Mouse (Mus musculus) adrenal gland, adult 8-10 months (tissue): Measurements from ENCODE around the gene Ankfn1. TPM values are rescaled to one million over a fixed set of nuclear protein-coding genes. Genes with fewer than 3 reads are reported as not detected.

ENCODE experiments used
- DNase-seq: peaks from one replicate; pipeline ENCODE4 v3.0.0; 2022
- total RNA-seq, 4 experiments: library from RNA; stranded (reverse); gene quantifications; 2 replicates each; pipeline ENCODE4 v1.2.4; 2022

Gene Ankfn1
- total RNA-seq, 4 experiments from 2014 or later, result 0.23 to 2.2 (median 0.75) TPM

DNA sequence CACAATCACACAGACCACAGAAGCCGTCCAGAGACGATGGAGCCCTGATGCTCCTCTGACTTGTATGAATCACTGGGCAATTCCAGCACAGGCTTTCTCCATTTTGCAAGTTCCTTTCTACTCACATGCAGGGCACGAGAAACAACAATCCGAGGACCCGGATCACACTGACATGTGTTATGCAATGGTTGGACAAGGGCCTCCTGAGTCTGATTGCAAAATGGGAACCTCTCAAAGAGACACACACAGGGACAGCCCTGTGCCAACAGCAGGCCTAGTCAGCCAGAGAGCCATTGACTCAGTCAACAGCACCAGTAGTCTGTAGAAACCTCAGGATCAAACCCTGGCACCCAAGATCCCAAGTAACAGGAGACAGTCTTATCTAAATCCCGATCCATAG, 318.0 kb downstream of the Ankfn1 start:
- DNase-seq, result peak; percentile 43

GRCm38 (mm10) chr11:89455647-89456231, 321.7 kb downstream of the Ankfn1 start:
- no peak for DNase-seq

- no peak for DNase-seq
Measured at GRCm38 (mm10) chr11:89454702-89455101, 322.8 kb downstream of the Ankfn1 start.

- no peak for DNase-seq
Measured at GRCm38 (mm10) chr11:89452862-89453261, 324.6 kb downstream of the Ankfn1 start.

DNA sequence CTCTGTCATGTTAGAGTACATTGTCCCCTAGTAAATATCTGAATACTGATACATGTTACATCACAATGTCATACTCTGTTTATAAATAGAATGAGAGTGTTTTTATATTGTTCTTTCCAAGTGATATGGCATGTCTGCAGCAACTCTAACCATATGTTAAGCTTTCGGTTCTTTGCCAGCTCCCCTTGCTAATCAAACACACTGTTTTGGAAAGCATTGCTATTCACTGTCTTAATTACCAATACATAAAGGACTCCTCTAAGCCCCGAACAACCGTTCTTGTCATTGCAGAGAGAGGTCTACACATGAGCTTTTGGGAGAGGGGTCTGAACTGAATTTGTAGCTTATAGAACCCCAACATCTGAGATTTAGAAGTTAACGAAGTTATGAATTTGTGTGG, 327.0 kb downstream of the Ankfn1 start:
- no peak for DNase-seq

DNA sequence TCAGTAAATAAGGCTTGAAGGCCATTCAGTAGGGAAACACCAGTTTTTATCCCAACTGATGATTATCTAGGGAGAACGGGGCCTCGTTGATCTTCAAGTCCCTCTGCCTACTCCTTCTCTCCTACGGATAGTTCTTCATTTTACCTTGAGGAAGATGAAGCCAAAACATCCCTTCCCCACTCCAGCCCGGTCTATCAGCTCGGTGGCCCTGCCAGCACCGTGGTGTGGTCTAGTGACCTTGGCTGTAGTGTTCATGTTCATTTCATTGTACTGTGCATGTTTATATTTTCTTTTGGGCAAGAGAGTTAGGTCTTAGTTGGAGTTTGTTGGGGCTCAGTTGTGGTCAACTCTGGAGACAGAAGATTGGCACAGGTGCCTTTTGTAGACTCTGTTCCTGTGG, 328.5 kb downstream of the Ankfn1 start:
- DNase-seq, result no peak

- DNase-seq, result no peak
Measured at GRCm38 (mm10) chr11:89447477-89447876, 330.0 kb downstream of the Ankfn1 start.

DNA sequence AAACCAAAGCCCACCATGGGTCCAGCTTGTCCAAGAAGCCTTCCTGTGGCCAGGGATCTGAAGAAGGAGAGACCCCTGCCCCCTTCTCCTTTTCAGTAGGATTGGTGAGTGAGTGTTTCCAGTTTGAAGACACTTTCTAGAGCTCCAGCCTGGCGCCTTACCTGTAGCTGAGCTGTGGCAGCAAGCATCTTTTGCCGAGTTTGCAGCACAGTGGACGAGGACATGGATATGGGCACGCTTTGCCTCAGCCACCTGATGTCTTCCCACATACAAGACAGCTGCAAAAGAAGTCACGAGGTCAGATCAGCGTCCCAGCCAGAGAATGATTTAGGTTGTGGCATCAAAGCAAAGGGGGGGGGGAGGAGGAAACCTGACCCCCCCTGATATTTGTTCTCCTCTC, 336.9 kb downstream of the Ankfn1 start:
- DNase-seq, result no peak

DNA sequence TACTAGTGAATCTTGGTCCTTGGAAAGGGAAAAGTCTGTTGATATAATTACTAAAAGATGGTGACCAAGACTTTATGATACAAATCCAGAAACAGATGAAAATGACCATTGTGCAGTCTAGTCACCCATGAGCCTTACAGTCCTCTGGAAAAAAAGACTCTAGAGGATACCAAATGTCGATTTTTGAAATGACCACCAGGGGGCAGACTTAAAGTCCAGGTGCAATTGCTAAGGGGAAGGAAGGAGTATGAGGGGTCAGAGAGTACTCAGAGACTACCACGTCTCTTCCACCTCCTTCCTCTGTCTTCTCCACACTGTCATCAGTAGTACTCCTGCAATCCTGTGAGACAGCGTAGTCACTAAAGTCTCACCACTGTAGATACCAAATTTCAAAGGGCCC, 353.1 kb downstream of the Ankfn1 start:
- no peak for DNase-seq

GRCm38 (mm10) chr11:89422637-89423036, 354.8 kb downstream of the Ankfn1 start:
- no peak for DNase-seq

- DNase-seq, result no peak
Measured at GRCm38 (mm10) chr11:89420767-89421438, 356.6 kb downstream of the Ankfn1 start.

- DNase-seq, result no peak
Measured at GRCm38 (mm10) chr11:89419863-89420262, 357.6 kb downstream of the Ankfn1 start.

DNA sequence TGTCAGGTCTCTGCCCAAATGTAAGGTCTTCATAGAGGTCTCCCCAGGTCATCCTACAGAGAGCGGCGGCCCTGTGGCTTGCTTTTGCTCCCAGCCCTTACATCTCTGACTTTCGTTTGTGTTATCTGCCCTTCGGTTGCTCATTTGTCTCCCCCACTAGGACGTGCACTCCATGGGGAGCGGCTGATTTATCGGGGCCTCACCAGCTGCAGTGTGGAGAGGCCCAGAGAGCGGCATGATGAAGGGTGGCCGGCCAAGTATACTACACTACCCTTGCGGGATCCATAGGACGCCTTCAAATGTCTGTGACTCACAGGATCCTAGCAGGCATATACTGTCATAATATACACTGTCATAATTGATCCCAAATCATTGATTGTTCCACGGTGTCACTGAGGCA, 358.8 kb downstream of the Ankfn1 start:
- no peak for DNase-seq

DNA sequence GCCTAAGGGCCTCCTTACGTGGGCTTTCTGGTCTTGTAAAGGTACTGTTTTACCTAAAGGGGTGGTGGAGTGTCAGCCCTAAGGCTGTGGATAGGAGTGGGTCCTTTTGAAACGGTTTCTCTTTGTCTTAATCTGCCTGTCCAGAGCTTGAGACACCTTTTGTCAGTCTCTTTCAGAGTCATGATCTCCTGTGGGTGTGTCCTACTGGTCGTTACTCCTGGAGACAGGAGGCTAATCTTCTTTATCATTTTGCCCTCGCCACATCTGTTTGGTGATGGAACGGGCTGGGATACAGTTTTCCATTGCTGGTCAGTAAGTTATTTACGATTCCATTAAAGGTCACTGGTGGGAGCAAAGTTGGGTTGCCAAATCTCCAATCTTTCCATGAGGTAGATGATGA, 360.7 kb downstream of the Ankfn1 start:
- no peak for DNase-seq

DNA sequence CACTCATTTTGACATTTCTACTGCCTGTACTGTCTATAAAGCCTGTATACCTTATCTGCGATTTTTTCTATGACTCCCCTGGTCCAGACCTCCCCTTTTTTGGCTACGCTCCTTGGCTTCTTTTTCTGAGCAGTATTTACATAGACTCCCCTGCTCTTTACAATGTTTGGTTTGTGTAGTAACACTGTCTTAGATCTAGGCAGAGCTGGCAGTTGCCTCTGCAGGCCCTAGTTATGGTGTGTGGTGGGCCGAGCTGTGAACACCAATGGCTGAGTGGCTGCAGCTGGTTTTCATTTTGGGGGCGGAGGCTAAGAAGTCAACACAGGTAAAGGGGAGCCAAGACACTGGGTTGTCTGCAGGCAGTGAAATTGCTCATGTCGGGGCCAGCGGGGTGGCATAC, 368.7 kb downstream of the Ankfn1 start:
- no peak for DNase-seq

DNA sequence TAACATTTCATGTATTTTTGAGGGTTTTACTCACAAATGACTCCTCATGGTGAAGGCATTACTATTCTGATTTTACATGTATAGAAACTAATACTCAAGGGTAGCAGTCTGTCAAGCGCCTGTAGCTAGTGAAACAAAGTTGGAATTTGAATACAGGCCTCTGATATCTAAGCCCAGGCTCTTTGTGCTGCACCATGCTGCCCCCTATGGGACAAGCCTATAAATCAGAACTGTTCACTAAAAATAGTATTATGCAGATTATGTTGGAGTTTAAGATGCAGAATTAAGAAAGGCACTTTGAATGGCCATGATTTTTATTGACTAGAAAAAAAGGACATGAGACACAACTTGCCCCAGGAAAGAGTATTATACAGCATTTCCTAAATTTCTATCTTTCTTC, 373.0 kb downstream of the Ankfn1 start:
- DNase-seq, result no peak

- no peak for DNase-seq
Measured at GRCm38 (mm10) chr11:89403436-89403835, 374.0 kb downstream of the Ankfn1 start.

GRCm38 (mm10) chr11:89388851-89389250, 388.6 kb downstream of the Ankfn1 start:
- DNase-seq, result no peak

- DNase-seq, result no peak
Measured at GRCm38 (mm10) chr11:89382634-89383009, 394.8 kb downstream of the Ankfn1 start.

GRCm38 (mm10) chr11:89381782-89382633, 395.4 kb downstream of the Ankfn1 start:
- no peak for DNase-seq

GRCm38 (mm10) chr11:89370941-89371340, 406.5 kb downstream of the Ankfn1 start:
- no peak for DNase-seq

GRCm38 (mm10) chr11:89370373-89370772, 407.1 kb downstream of the Ankfn1 start:
- DNase-seq, result no peak

GRCm38 (mm10) chr11:89363981-89364380, 413.5 kb downstream of the Ankfn1 start:
- DNase-seq, result no peak

DNA sequence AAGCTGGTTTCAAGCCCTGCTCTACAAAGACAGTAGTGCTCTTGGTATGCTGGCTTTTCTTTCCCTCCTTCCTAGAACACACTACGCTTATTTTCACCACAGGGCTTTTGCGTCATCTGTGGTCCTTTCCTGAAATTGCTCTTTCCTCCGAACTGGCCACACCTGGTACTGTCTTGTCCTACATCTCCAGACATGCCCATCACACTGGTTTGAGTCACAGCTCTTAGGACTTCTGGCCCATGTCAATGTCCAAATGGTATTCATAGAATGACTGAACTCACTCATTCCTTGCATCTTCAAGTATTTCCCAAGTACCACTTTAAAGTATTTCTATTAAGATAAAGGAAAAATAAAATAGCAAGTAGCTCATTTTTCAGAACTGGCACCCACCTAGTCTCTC, 416.6 kb downstream of the Ankfn1 start:
- no peak for DNase-seq
